In the genomic region with DNA sequence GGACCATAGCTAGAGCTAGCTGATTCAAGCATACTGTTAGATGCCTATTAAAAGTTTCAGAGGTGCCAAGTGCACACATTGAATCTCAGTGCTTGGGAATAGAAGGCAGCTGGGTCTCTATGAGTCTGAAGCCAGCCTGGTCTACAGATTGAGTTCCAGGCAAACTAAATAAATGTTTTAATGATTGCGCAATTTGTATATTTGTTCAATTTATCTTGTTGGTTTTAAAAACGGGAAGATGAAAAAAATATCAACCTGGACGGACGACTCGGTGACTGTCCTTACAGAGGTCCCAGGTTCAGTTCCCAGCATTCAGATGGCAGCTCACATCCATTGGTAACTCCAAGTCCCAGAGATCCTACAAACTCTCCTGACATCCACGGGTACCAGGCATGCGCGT, we compare ENCODE assay signal across 25 mouse cellular contexts. TPM values are rescaled to one million over a fixed set of nuclear protein-coding genes. Genes with fewer than 3 reads are reported as not detected.
DNase-seq lines count a peak whose midpoint lies in the region; ATAC-seq and TF ChIP-seq lines count a peak whose summit lies in the region.
"Had no signal": no experiment of that assay in that cellular context is flagged by ENCODE, and none has a peak within 500 bp of the region (broad histone marks: within the 10 kb centered on the region; RNA-seq: fewer than 3 reads in every experiment).

No protein-coding gene starts in this region.

- TF ChIP-seq POLR2A in liver, adult 2 months (IDR thresholded peaks at IDR 0.05; ENCODE audit: extremely low read depth, insufficient read depth, low read length), result no peak
- no peak for TF ChIP-seq POLR2A in myocyte (IDR thresholded peaks at IDR 0.05; ENCODE audit: insufficient read length, low read depth)

- no peak overlapping the region for H3K4me2 ChIP-seq in liver, embryonic 12.5 days
- no peak overlapping the region for H3K4me2 ChIP-seq in myocyte (ENCODE audit: low read depth)

- 0 out of 2 replicates have a peak, but pooled peaks cover 8% of the 10 kb centered on the region for H3K4me1 ChIP-seq in liver, adult 2 months (ENCODE audit: control insufficient read depth, insufficient read depth, low read length)
- H3K4me1 ChIP-seq in liver, embryonic 12.5 days, result no peaks in the 10 kb centered on the region

- no peak overlapping the region for H3K9ac ChIP-seq in liver, adult 2 months (ENCODE audit: low read depth, low read length)
- H3K9ac ChIP-seq in liver, embryonic 12.5 days, result no peak overlapping the region

- H3K9me3 ChIP-seq in liver, embryonic 12.5 days (replicated peaks), result no peaks in the 10 kb centered on the region

- H3K27ac ChIP-seq in liver, adult 2 months (replicated peaks; ENCODE audit: insufficient read depth, low read depth, low read length), result no peak overlapping the region
- H3K27ac ChIP-seq in liver, embryonic 12.5 days, result no peak overlapping the region

- H3K79me3 ChIP-seq in C2C12 (ENCODE audit: low read depth), result no peaks in the 10 kb centered on the region

- no peak for TF ChIP-seq CTCF in liver, adult 2 months (IDR thresholded peaks at IDR 0.05; ENCODE audit: low read depth, low read length)
- no peak for TF ChIP-seq CTCF in C2C12 (IDR thresholded peaks at IDR 0.05; ENCODE audit: control insufficient read depth, insufficient read depth, insufficient read length)

- no peaks in the 10 kb centered on the region for H3K79me2 ChIP-seq in liver, adult 2 months (ENCODE audit: control insufficient read depth, insufficient read depth, low read length)
- H3K79me2 ChIP-seq in C2C12 (ENCODE audit: control insufficient read depth, insufficient read depth) (no peaks in the 10 kb centered on the region), myocyte (ENCODE audit: control insufficient read depth, insufficient read depth) (no peaks in the 10 kb centered on the region)

- no peak overlapping the region for H3ac ChIP-seq in C2C12 (ENCODE audit: control insufficient read depth, insufficient read length, low read depth)
- no peak overlapping the region for H3ac ChIP-seq in myocyte (ENCODE audit: control insufficient read depth, insufficient read length)

- ATAC-seq in liver, embryonic 12.5 days, result no peak
- no peak for ATAC-seq in activated CD4-positive, CD25-positive, alpha-beta regulatory T cell, adult 4 months
- ATAC-seq: CD4-positive, CD25-positive, alpha-beta regulatory T cell, adult 4 months; Patski had no signal

- no peak overlapping the region for H3K4me3 ChIP-seq in liver, adult 2 months (ENCODE audit: insufficient read depth, low read depth, low read length)
- no peak overlapping the region for H3K4me3 ChIP-seq in liver, embryonic 12.5 days
- no peak overlapping the region for H3K4me3 ChIP-seq in C2C12 (ENCODE audit: insufficient read depth, poor library complexity, severe bottlenecking)
- no peak overlapping the region for H3K4me3 ChIP-seq in myocyte

- H3K27me3 ChIP-seq in liver, adult 2 months (ENCODE audit: control insufficient read depth, insufficient read depth, low read length), result no peaks in the 10 kb centered on the region
- H3K27me3 ChIP-seq in liver, embryonic 12.5 days (replicated peaks), result no peaks in the 10 kb centered on the region; the same call in 1 of the 2 replicates
- peaks cover 3% of the 10 kb centered on the region for H3K27me3 ChIP-seq in C2C12 (ENCODE audit: control insufficient read depth, insufficient read depth, insufficient read length)
- H3K27me3 ChIP-seq in myocyte (ENCODE audit: control insufficient read depth, insufficient read depth, insufficient read length), result no peaks in the 10 kb centered on the region
- H3K27me3 ChIP-seq: CH12.LX had no signal

- peak; percentile 33 for DNase-seq in heart, adult 11 months
- no peak for DNase-seq in heart, postnatal 4 days
- peak; percentile 50 for DNase-seq in liver, adult 2 months (ENCODE audit: extremely low read depth, low read depth, low spot score)
- no peak for DNase-seq in layer of hippocampus, adult 11-12 months (ENCODE audit: low spot score)
- DNase-seq: adrenal gland, adult 2 months; adrenal gland, adult 8-10 months; adrenal gland, postnatal 10 days; adrenal gland, postnatal 14 days; adrenal gland, postnatal 25 days; adrenal gland, postnatal 36 days; B cell, adult 2 months; cerebellum, adult 11 months; cerebellum, adult 11-12 months; cerebellum, adult 18-20 months; cerebellum, adult 2 months had no signal

- 55% methylated on average over 8 of the region's 8 CpGs for WGBS in liver, adult 2 months
- 75% methylated on average over 8 of the region's 8 CpGs for WGBS in liver, embryonic 12.5 days (ENCODE audit: insufficient replicate concordance)

- no peaks in the 10 kb centered on the region for H3K36me3 ChIP-seq in liver, adult 2 months (ENCODE audit: control insufficient read depth, insufficient read depth, low read length)
- no peaks in the 10 kb centered on the region for H3K36me3 ChIP-seq in liver, embryonic 12.5 days
- H3K36me3 ChIP-seq in C2C12 (ENCODE audit: control insufficient read depth, insufficient read depth) (no peaks in the 10 kb centered on the region), myocyte (ENCODE audit: control insufficient read depth, insufficient read depth) (no peaks in the 10 kb centered on the region)
- H3K36me3 ChIP-seq: G1E had no signal

TF ChIP-seq in C2C12, 6 proteins besides CTCF, POLR2A, EP300 and RAD21:
- no peak for TF ChIP-seq USF1 (IDR thresholded peaks at IDR 0.05; ENCODE audit: low read depth)
- no peak for TF ChIP-seq MYOG (IDR thresholded peaks at IDR 0.05; ENCODE audit: control insufficient read depth, extremely low read depth, insufficient read length)
- peak; percentile 47 for TF ChIP-seq CEBPB (IDR thresholded peaks at IDR 0.05; ENCODE audit: low read depth)
TF ChIP-seq in C2C12: peak in this region for 1.

TF ChIP-seq in myocyte, 11 proteins besides CTCF, POLR2A, EP300 and RAD21:
- TF ChIP-seq SRF (IDR thresholded peaks at IDR 0.05; ENCODE audit: control insufficient read depth, insufficient read length, low read depth) (no peak), CEBPB (IDR thresholded peaks at IDR 0.05; ENCODE audit: insufficient read depth, poor library complexity, severe bottlenecking) (peak; percentile 51; the same call in 1 of the 2 replicates)

RNA-seq across cellular contexts. Expression of a gene that starts 2.0 kb away (rescaled TPM):
- not detected for total RNA-seq in heart, postnatal 4 days (2021)
- 0.34 and 0.37 TPM in 2 replicates for total RNA-seq in liver, adult 2 months (2014; rRNA removed)
- polyA plus RNA-seq in liver, adult 2 months (2012; rRNA removed), result 0.22 and 0.35 TPM in 2 replicates
- polyA plus RNA-seq in liver, embryonic 12.5 days (2016; fragmentation: Nextera tagmentation; extraction: Ambion mirVana), result not detected in 2 replicates
- polyA plus RNA-seq in C2C12 (2012; fragmentation: generic; extraction: Trizol) (not detected), myocyte (2012; fragmentation: generic; extraction: Trizol) (not detected)
- polyA plus RNA-seq in activated CD4-positive, CD25-positive, alpha-beta regulatory T cell, adult 4 months (2017; shearing (Covaris generic)), result not detected
- total RNA-seq: adrenal gland, adult 18-20 months; adrenal gland, adult 2 months; adrenal gland, adult 8-10 months; adrenal gland, postnatal 14 days; adrenal gland, postnatal 25 days; adrenal gland, postnatal 36 days; CH12.LX; G1E; MEL had no signal
- polyA plus RNA-seq: adrenal gland, adult 2 months; CD4-positive, CD25-positive, alpha-beta regulatory T cell, adult 4 months; G1E; Patski had no signal

Comparison
In these comparisons a context has a peak if more than half of its experiments do, and no peak if none do; other contexts are left out.
1. DNase-seq: peak in heart, adult 11 months (single experiment) and liver, adult 2 months (single experiment); none in heart, postnatal 4 days (single experiment) and layer of hippocampus, adult 11-12 months (single experiment).